Mouse (Mus musculus): ENCODE data around the gene Phkg1. TPM values are rescaled to one million over a fixed set of nuclear protein-coding genes. Genes with fewer than 3 reads are reported as not detected.

Gene Phkg1
- polyA plus RNA-seq, 1 experiment from 2014 or later, result 0.54 TPM

GRCm38 (mm10) chr5:129886271-129886670 lies 12.1 kb downstream of the Phkg1 start:
- Histone ChIP-seq H3K27me3 (replicated peaks; ENCODE audit: control insufficient read depth, insufficient read depth, low read length) (no peaks in the 10 kb centered on the region), H3K9me3 (ENCODE audit: control insufficient read depth, low read length) (no peaks in the 10 kb centered on the region), H3K36me3 (ENCODE audit: control insufficient read depth, insufficient read depth, low read length) (peaks cover 35% of the 10 kb centered on the region), H3K9ac (ENCODE audit: low read depth, low read length) (peak overlapping the region; percentile 94), H3K4me2 (ENCODE audit: low read depth, low read length) (peak overlapping the region; percentile 88), H3K4me1 (ENCODE audit: control insufficient read depth, insufficient read depth, low read length) (peaks cover 9% of the 10 kb centered on the region), H3K27ac (replicated peaks; ENCODE audit: low read depth, low read length) (peak overlapping the region; percentile 92), H3K4me3 (ENCODE audit: low read depth, low read length) (peak overlapping the region; percentile 82)
- no peak for ATAC-seq (ENCODE audit: low read depth)
- WGBS, result 30% methylated on average over 10 of the region's 10 CpGs
- DNase-seq (ENCODE audit: low spot score), result no peak

- Histone ChIP-seq H3K4me1 (ENCODE audit: control insufficient read depth, insufficient read depth, low read length) (no peaks in the 10 kb centered on the region), H3K27me3 (replicated peaks; ENCODE audit: control insufficient read depth, insufficient read depth, low read length) (no peaks in the 10 kb centered on the region), H3K27ac (replicated peaks; ENCODE audit: low read depth, low read length) (no peak overlapping the region), H3K36me3 (ENCODE audit: control insufficient read depth, insufficient read depth, low read length) (peaks cover 40% of the 10 kb centered on the region), H3K9me3 (ENCODE audit: control insufficient read depth, low read length) (no peaks in the 10 kb centered on the region), H3K4me2 (ENCODE audit: low read depth, low read length) (no peak overlapping the region), H3K4me3 (ENCODE audit: low read depth, low read length) (no peak overlapping the region), H3K9ac (ENCODE audit: low read depth, low read length) (no peak overlapping the region)
- ATAC-seq (ENCODE audit: low read depth), result no peak
- WGBS, result 76% methylated on average over 3 of the region's 3 CpGs
- DNase-seq (ENCODE audit: low spot score), result no peak
Observed at GRCm38 (mm10) chr5:129879888-129880287, 18.5 kb downstream of the Phkg1 start.

DNA sequence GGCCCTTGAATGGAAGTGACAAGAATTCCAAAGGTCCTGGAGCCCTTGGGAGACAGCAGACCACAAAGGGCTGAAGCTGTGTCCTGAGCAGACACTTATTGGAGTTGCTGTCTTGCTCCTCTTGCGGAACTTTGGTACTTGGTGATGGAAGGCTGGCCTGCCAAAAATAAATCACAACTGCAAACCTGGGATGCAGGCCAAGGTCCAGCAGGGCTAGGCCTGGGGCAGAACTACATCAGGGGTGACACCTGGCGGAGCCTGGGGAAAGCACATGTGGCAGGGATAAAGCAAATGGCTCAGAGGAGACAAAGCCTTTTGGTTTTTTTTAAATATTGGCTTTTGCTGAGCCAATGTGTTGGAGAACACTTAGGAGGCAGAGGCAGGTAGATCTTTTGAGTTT lies 19.4 kb downstream of the Phkg1 start:
- H3K4me3 ChIP-seq (ENCODE audit: low read depth, low read length), result no peak overlapping the region
- peaks cover 32% of the 10 kb centered on the region for H3K36me3 ChIP-seq (ENCODE audit: control insufficient read depth, insufficient read depth, low read length)
- WGBS, result 67% methylated on average over 2 of the region's 2 CpGs
- no peak overlapping the region for H3K27ac ChIP-seq (replicated peaks; ENCODE audit: low read depth, low read length)
- no peaks in the 10 kb centered on the region for H3K9me3 ChIP-seq (ENCODE audit: control insufficient read depth, low read length)
- ATAC-seq (ENCODE audit: low read depth) (no peak), DNase-seq (ENCODE audit: low spot score) (peak; percentile 43)
- H3K9ac ChIP-seq (ENCODE audit: low read depth, low read length), result no peak overlapping the region
- H3K4me2 ChIP-seq (ENCODE audit: low read depth, low read length), result no peak overlapping the region
- H3K27me3 ChIP-seq (replicated peaks; ENCODE audit: control insufficient read depth, insufficient read depth, low read length), result no peaks in the 10 kb centered on the region
- H3K4me1 ChIP-seq (ENCODE audit: control insufficient read depth, insufficient read depth, low read length), result no peaks in the 10 kb centered on the region

DNA sequence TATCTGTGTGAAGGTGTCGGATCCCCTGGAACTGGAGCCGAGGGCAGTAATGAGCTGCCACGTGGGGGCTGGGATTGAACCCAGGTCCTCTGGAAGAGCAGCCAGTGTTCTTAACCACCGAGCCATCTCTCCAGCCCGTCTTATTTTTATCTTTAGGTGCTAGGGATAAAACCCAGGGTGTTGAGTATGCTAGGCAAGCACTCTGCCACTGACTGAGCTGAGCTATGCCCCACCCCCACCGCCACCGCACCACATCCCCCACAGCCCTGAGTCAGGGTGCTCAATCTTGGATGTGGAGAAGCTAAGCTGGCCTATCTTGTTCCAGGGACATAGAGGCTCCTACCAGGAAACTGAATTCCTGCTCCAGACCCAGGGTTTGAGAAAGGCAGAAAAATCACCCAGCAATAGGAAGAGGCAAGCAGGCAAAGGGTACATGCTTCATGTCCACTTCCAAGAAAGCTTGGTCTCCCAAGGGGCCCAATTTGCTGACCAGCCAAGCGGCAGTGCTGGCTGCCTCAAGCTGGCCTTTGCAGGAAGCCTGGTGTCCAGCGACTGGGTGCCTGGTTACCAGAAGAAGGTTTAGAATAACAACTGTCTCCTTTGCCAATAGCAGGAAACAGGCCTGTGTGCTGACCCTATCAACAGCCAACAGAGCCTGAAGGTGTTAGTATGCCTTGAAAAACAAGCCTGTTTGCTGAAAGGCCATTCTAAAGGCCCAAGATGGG lies 20.5 kb downstream of the Phkg1 start:
- Histone ChIP-seq H3K4me1 (ENCODE audit: control insufficient read depth, insufficient read depth, low read length) (no peaks in the 10 kb centered on the region), H3K27me3 (replicated peaks; ENCODE audit: control insufficient read depth, insufficient read depth, low read length) (no peaks in the 10 kb centered on the region), H3K9me3 (ENCODE audit: control insufficient read depth, low read length) (no peaks in the 10 kb centered on the region), H3K36me3 (ENCODE audit: control insufficient read depth, insufficient read depth, low read length) (peaks cover 24% of the 10 kb centered on the region), H3K9ac (ENCODE audit: low read depth, low read length) (no peak overlapping the region), H3K27ac (replicated peaks; ENCODE audit: low read depth, low read length) (no peak overlapping the region), H3K4me2 (ENCODE audit: low read depth, low read length) (no peak overlapping the region), H3K4me3 (ENCODE audit: low read depth, low read length) (no peak overlapping the region)
- 69% methylated on average over 9 of the region's 9 CpGs for WGBS
- ATAC-seq (ENCODE audit: low read depth) (no peak), DNase-seq (ENCODE audit: low spot score) (no peak)

DNA sequence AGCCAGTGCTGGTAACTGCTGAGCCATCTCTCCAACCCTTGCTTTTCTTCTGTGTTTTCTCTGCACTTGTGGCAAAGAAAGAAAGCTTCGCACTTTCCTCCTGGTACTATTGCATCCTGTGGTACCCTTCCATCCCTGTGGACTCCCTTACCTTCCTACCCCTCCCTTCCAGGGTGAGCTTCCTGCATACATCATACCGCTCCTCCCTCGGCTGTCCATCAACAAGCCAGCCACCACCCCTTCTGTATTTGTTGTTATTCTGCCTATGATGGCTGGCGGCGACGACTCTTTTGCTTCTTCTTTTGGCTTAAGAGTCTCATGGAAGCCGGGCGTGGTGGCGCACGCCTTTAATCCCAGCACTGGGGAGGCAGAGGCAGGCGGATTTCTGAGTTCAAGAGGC lies 23.3 kb downstream of the Phkg1 start:
- DNase-seq (ENCODE audit: low spot score) (no peak), ATAC-seq (ENCODE audit: low read depth) (no peak)

GRCm38 (mm10) chr5:129873942-129874341 lies 24.4 kb downstream of the Phkg1 start:
- no peak for ATAC-seq (ENCODE audit: low read depth)
- Histone ChIP-seq H3K27me3 (replicated peaks; ENCODE audit: control insufficient read depth, insufficient read depth, low read length) (no peaks in the 10 kb centered on the region), H3K9ac (ENCODE audit: low read depth, low read length) (no peak overlapping the region), H3K4me1 (ENCODE audit: control insufficient read depth, insufficient read depth, low read length) (no peaks in the 10 kb centered on the region), H3K9me3 (ENCODE audit: control insufficient read depth, low read length) (no peaks in the 10 kb centered on the region), H3K36me3 (ENCODE audit: control insufficient read depth, insufficient read depth, low read length) (no peaks in the 10 kb centered on the region), H3K4me3 (ENCODE audit: low read depth, low read length) (no peak overlapping the region), H3K4me2 (ENCODE audit: low read depth, low read length) (no peak overlapping the region), H3K27ac (replicated peaks; ENCODE audit: low read depth, low read length) (no peak overlapping the region)
- WGBS, result 84% methylated on average over 12 of the region's 12 CpGs
- DNase-seq (ENCODE audit: low spot score), result no peak

More for the DNA sequence above, 23.3 kb downstream of the Phkg1 start:
- no peak overlapping the region for H3K9ac ChIP-seq (ENCODE audit: low read depth, low read length)
- 80% methylated on average over 11 of the region's 11 CpGs for WGBS
- H3K27me3 ChIP-seq (replicated peaks; ENCODE audit: control insufficient read depth, insufficient read depth, low read length), result no peaks in the 10 kb centered on the region
- H3K4me3 ChIP-seq (ENCODE audit: low read depth, low read length), result no peak overlapping the region
- no peaks in the 10 kb centered on the region; the same call in 1 of the 2 replicates for H3K36me3 ChIP-seq (ENCODE audit: control insufficient read depth, insufficient read depth, low read length)
- H3K4me2 ChIP-seq (ENCODE audit: low read depth, low read length), result no peak overlapping the region
- no peaks in the 10 kb centered on the region for H3K4me1 ChIP-seq (ENCODE audit: control insufficient read depth, insufficient read depth, low read length)
- H3K27ac ChIP-seq (replicated peaks; ENCODE audit: low read depth, low read length), result no peak overlapping the region
- no peaks in the 10 kb centered on the region for H3K9me3 ChIP-seq (ENCODE audit: control insufficient read depth, low read length)

DNA sequence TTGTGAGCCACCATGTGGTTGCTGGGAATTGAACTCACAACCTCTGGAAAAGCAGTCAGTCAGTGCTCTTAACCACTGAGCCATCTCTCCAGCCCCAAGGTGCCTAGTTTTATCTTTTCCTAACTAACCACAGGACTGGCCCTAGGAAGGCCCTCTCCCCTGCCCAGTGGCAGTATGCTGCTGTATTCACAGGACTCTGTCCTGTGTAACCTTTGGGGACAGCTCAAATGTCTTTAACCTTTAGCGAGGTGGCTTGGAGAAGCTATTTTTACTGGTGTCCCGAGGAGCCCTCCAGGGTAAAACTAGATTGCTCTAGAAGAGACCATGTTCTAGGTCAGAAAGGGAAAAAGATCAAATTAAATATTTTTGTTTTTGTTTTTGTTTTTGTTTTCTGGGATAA lies 27.1 kb downstream of the Phkg1 start:
- no peak overlapping the region for H3K9ac ChIP-seq (ENCODE audit: low read depth, low read length)
- no peak overlapping the region for H3K27ac ChIP-seq (replicated peaks; ENCODE audit: low read depth, low read length)
- H3K4me2 ChIP-seq (ENCODE audit: low read depth, low read length), result no peak overlapping the region
- no peaks in the 10 kb centered on the region for H3K27me3 ChIP-seq (replicated peaks; ENCODE audit: control insufficient read depth, insufficient read depth, low read length)
- ATAC-seq (ENCODE audit: low read depth) (no peak), DNase-seq (ENCODE audit: low spot score) (no peak)
- no peak overlapping the region for H3K4me3 ChIP-seq (ENCODE audit: low read depth, low read length)
- H3K4me1 ChIP-seq (ENCODE audit: control insufficient read depth, insufficient read depth, low read length), result no peaks in the 10 kb centered on the region
- no peaks in the 10 kb centered on the region for H3K9me3 ChIP-seq (ENCODE audit: control insufficient read depth, low read length)
- H3K36me3 ChIP-seq (ENCODE audit: control insufficient read depth, insufficient read depth, low read length), result no peaks in the 10 kb centered on the region
- WGBS, result 71% methylated on average over 2 of the region's 2 CpGs

DNA sequence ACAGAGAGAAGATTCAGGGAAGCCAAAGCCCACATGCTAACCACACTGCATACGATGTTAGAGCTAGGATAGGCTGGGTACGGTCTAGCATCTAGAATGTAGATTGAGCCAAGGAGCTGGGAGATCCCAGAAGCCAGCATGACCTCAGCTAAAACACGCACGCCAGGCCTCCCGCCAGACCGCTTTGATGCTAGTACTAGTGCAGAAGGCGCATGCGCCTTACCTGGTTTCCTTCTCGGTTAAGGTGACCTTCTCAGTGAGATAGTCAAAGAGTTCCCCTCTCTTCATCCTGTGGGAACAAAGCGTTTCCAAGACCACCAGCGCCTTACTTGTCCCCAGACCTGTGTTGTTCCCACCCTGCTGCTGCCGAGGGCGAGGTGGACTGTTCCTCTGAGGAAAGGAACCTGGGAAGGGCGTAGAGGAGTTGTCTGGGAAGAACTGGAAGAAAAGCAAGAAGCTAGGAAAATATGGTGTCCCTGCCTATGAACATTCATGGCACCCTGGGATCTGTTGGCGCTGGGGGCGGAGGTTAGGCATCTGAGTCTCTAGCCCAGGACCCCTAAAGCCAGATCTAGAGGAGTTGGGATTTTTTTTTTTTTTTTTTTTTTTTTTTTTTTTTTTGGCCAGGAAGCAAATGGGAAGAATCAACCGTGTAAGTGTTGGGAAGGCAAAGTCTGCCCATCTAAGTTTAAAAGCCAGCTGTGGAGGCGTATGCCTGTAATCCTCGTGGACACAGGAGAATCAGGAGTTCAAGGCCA lies 28.9 kb downstream of the Phkg1 start:
- Histone ChIP-seq H3K27ac (replicated peaks; ENCODE audit: low read depth, low read length) (no peak overlapping the region), H3K9me3 (ENCODE audit: control insufficient read depth, low read length) (no peaks in the 10 kb centered on the region), H3K27me3 (replicated peaks; ENCODE audit: control insufficient read depth, insufficient read depth, low read length) (no peaks in the 10 kb centered on the region), H3K9ac (ENCODE audit: low read depth, low read length) (no peak overlapping the region), H3K4me1 (ENCODE audit: control insufficient read depth, insufficient read depth, low read length) (no peaks in the 10 kb centered on the region), H3K4me2 (ENCODE audit: low read depth, low read length) (no peak overlapping the region), H3K36me3 (ENCODE audit: control insufficient read depth, insufficient read depth, low read length) (no peaks in the 10 kb centered on the region), H3K4me3 (ENCODE audit: low read depth, low read length) (no peak overlapping the region)
- no peak for ATAC-seq (ENCODE audit: low read depth)
- no peak for DNase-seq (ENCODE audit: low spot score)
- WGBS, result 89% methylated on average over 19 of the region's 19 CpGs

Data from embryonic facial prominence, embryonic 14.5 days (tissue).